Mouse (Mus musculus): ENCODE results near the gene Mbnl2.

GRCm38 (mm10) chr14:120313466-120313865, 38.0 kb downstream of the Mbnl2 start:
- no peak for TF ChIP-seq ZNF384 (IDR thresholded peaks at IDR 0.05; ENCODE audit: low read depth, low read length)
- no peak for TF ChIP-seq MAFK (IDR thresholded peaks at IDR 0.05; ENCODE audit: insufficient read depth, low read depth, low read length)
- TF ChIP-seq CHD2 (IDR thresholded peaks at IDR 0.05; ENCODE audit: low read depth, low read length) = no peak
- no peak for TF ChIP-seq ZC3H11A (IDR thresholded peaks at IDR 0.05; ENCODE audit: borderline replicate concordance, low read depth, low read length)
